Mouse (Mus musculus): Measurements from ENCODE around the gene Gfpt1.

- TF ChIP-seq POLR2A (IDR thresholded peaks at IDR 0.05; ENCODE audit: insufficient read length, low read depth) (no peak), POLR2AphosphoS2 (IDR thresholded peaks at IDR 0.05; ENCODE audit: insufficient read length, low read depth) (no peak), TCF12 (IDR thresholded peaks at IDR 0.05; ENCODE audit: insufficient read depth, poor library complexity, severe bottlenecking) (no peak), USF1 (IDR thresholded peaks at IDR 0.05; ENCODE audit: low read depth) (no peak), MAX (IDR thresholded peaks at IDR 0.05; ENCODE audit: low read depth) (no peak), E2F4 (IDR thresholded peaks at IDR 0.05; ENCODE audit: insufficient read depth) (no peak), CEBPB (IDR thresholded peaks at IDR 0.05; ENCODE audit: insufficient read depth, poor library complexity, severe bottlenecking) (no peak), MYOD1 (IDR thresholded peaks at IDR 0.05; ENCODE audit: control insufficient read depth in 1 of 3, insufficient read length in 2 of 3, low read depth in 2 of 3) (no peak), MYOG (IDR thresholded peaks at IDR 0.05; ENCODE audit: control insufficient read depth in 1 of 3, insufficient read depth in 1 of 3, insufficient read length in 2 of 3, low read depth in 2 of 3) (no peak), SRF (IDR thresholded peaks at IDR 0.05; ENCODE audit: control insufficient read depth, insufficient read length, low read depth) (no peak), TCF3 (IDR thresholded peaks at IDR 0.05; ENCODE audit: insufficient read length, low read depth) (no peak), REST (IDR thresholded peaks at IDR 0.05; ENCODE audit: insufficient read depth, insufficient read length) (no peak)
Observed at GRCm38 (mm10) chr6:87133966-87134546, 91.4 kb downstream of the Gfpt1 start.

All from myocyte (in vitro differentiated cells).